Mouse (Mus musculus) bone marrow, adult 2 months (tissue): ENCODE measurements around the gene Mfsd6l.

Experiments used
- CTCF ChIP-seq: fragments of 200-500 bp; IDR thresholded peaks from 2 replicates; pipeline ENCODE4 v1.5.1; 2011; ENCODE audit warnings: low read length, control low read depth; ENCODE audit not compliant: control insufficient read depth, insufficient read depth
- POLR2A ChIP-seq: fragments of 200-500 bp; IDR thresholded peaks from 2 replicates; pipeline ENCODE4 v1.6.1; 2011; ENCODE audit warnings: low read depth, mild to moderate bottlenecking, control low read depth, low read length, borderline replicate concordance; ENCODE audit not compliant: control insufficient read depth

- TF ChIP-seq CTCF (no peak), POLR2A (no peak)
Measured at GRCm38 (mm10) chr11:68533971-68534475, 22.0 kb upstream of the Mfsd6l start.
